Mouse (Mus musculus): ENCODE results near the gene Abcg5. TPM values are rescaled to one million over a fixed set of nuclear protein-coding genes. Genes with fewer than 3 reads are reported as not detected.

Gene Abcg5
- total and polyA plus RNA-seq, 3 experiments = not detected

DNA sequence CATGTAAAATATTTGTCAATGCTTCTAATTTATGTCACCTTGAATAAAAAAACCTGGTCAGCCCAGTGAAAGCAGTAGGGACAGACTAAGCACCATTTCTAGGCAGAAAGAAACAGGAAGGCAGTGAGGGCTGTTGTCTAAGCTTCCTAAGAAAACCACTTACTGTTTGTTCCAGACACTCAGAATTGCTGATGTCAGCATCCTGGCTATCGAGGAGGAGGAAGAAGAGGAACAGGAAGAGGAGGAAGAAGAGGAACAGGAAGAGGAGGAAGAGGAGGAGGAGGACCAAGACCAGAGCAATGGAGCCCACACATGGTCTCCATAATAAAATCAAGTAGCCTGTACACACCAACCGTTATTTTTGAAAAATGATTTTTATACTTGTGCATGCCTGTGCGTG is 36.3 kb upstream of the Abcg5 start:
- H3K79me2 ChIP-seq (ENCODE audit: control insufficient read depth, insufficient read depth, low read length, poor library complexity) = no peaks in the 10 kb centered on the region
- no peak overlapping the region for H3K9ac ChIP-seq (ENCODE audit: control insufficient read depth, low read depth, low read length, poor library complexity, severe bottlenecking)
- H3K4me3 ChIP-seq (ENCODE audit: control insufficient read depth in 1 of 2, insufficient read depth in 1 of 2, low read depth in 2 of 2, low read length in 2 of 2) = no peak overlapping the region
- H3K36me3 ChIP-seq (ENCODE audit: control insufficient read depth in 1 of 2, insufficient read depth in 2 of 2, low read length in 2 of 2) = peaks cover 0 to 15% of the 10 kb centered on the region in 2 experiments; a peak in 2 of 4 replicates
- no peaks in the 10 kb centered on the region for H3K27me3 ChIP-seq (ENCODE audit: control insufficient read depth in 1 of 2, insufficient read depth in 2 of 2, low read length in 2 of 2)
- no peak for TF ChIP-seq ELF1 (IDR thresholded peaks at IDR 0.05; ENCODE audit: low read depth, low read length)
- peak; percentile 94 for TF ChIP-seq MAFK (IDR thresholded peaks at IDR 0.05; ENCODE audit: borderline replicate concordance, low read depth, low read length)
- no peaks in the 10 kb centered on the region for H3K4me1 ChIP-seq (ENCODE audit: control insufficient read depth in 1 of 2, insufficient read depth in 2 of 2, low read length in 2 of 2)
- H3K9me3 ChIP-seq (replicated peaks; ENCODE audit: insufficient read depth, low read length) = no peaks in the 10 kb centered on the region
- DNase-seq (ENCODE audit: low read depth, low spot score) = peak; percentile 15
- H3K27ac ChIP-seq (ENCODE audit: control insufficient read depth, low read depth, low read length) = no peak overlapping the region

DNA sequence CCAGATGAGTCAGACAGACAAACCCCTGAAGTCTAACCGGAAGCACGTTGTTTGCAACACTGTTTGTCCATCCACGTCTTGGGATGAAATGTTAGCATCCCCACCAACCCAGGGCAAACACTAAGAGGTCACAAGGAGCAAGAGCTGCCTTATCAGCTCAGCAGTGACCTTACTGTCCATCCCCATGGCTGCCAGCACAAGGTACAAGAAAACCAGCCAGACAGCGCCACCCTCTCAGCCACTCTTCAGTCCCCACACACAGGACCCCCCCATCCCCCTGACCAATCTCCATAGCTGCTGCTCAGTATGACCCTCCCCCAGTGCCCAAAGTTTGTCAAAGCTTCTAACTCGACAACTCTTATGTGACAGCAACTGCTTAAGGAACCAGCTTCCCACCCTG is 34.6 kb upstream of the Abcg5 start:
- no peaks in the 10 kb centered on the region for H3K27me3 ChIP-seq (ENCODE audit: control insufficient read depth in 1 of 2, insufficient read depth in 2 of 2, low read length in 2 of 2)
- H3K27ac ChIP-seq (ENCODE audit: control insufficient read depth, low read depth, low read length) = no peak overlapping the region
- peaks cover 0 to 9% of the 10 kb centered on the region in 2 experiments; a peak in 2 of 4 replicates for H3K36me3 ChIP-seq (ENCODE audit: control insufficient read depth in 1 of 2, insufficient read depth in 2 of 2, low read length in 2 of 2)
- H3K79me2 ChIP-seq (ENCODE audit: control insufficient read depth, insufficient read depth, low read length, poor library complexity) = no peaks in the 10 kb centered on the region
- no peak for DNase-seq (ENCODE audit: low read depth, low spot score)
- H3K4me3 ChIP-seq (ENCODE audit: control insufficient read depth in 1 of 2, insufficient read depth in 1 of 2, low read depth in 2 of 2, low read length in 2 of 2) = no peak overlapping the region
- no peak overlapping the region for H3K9ac ChIP-seq (ENCODE audit: control insufficient read depth, low read depth, low read length, poor library complexity, severe bottlenecking)
- H3K9me3 ChIP-seq (replicated peaks; ENCODE audit: insufficient read depth, low read length) = no peaks in the 10 kb centered on the region
- no peak for TF ChIP-seq ETS1 (IDR thresholded peaks at IDR 0.05; ENCODE audit: low read depth, low read length)
- TF ChIP-seq USF1 (IDR thresholded peaks at IDR 0.05; ENCODE audit: low read depth, low read length) = no peak
- no peak for TF ChIP-seq ZNF384 (IDR thresholded peaks at IDR 0.05; ENCODE audit: low read depth, low read length)
- no peak for TF ChIP-seq EP300 (IDR thresholded peaks at IDR 0.05; ENCODE audit: low read depth in 1 of 2, low read length in 2 of 2)
- TF ChIP-seq ZMIZ1 (IDR thresholded peaks at IDR 0.05; ENCODE audit: low read depth, low read length) = no peak
- no peak for TF ChIP-seq TAL1 (IDR thresholded peaks at IDR 0.05; ENCODE audit: low read length)
- TF ChIP-seq TBP (IDR thresholded peaks at IDR 0.05; ENCODE audit: low read depth, low read length) = no peak
- TF ChIP-seq ELF1 (IDR thresholded peaks at IDR 0.05; ENCODE audit: low read depth, low read length) = no peak
- no peak for TF ChIP-seq ZC3H11A (IDR thresholded peaks at IDR 0.05; ENCODE audit: low read depth, low read length)
- no peak for TF ChIP-seq JUND (IDR thresholded peaks at IDR 0.05; ENCODE audit: low read depth, low read length)
- no peak for TF ChIP-seq CTCF (IDR thresholded peaks at IDR 0.05 in 2 of 3, conservative IDR thresholded peaks at IDR 0.05 in 1 of 3; ENCODE audit: control insufficient read depth in 1 of 3, insufficient read depth in 1 of 3, low read depth in 2 of 3, low read length in 3 of 3, poor library complexity in 1 of 3, severe bottlenecking in 1 of 3)
- TF ChIP-seq SMC3 (IDR thresholded peaks at IDR 0.05; ENCODE audit: low read depth, low read length) = no peak
- no peak for TF ChIP-seq MAFK (IDR thresholded peaks at IDR 0.05; ENCODE audit: borderline replicate concordance, low read depth, low read length)
- no peak for TF ChIP-seq MAZ (IDR thresholded peaks at IDR 0.05; ENCODE audit: low read depth, low read length)
- TF ChIP-seq RAD21 (IDR thresholded peaks at IDR 0.05; ENCODE audit: low read depth, low read length) = no peak
- TF ChIP-seq SIN3A (IDR thresholded peaks at IDR 0.05; ENCODE audit: low read length) = no peak
- no peaks in the 10 kb centered on the region for H3K4me1 ChIP-seq (ENCODE audit: control insufficient read depth in 1 of 2, insufficient read depth in 2 of 2, low read length in 2 of 2)

Measured in MEL (cell line).